Mouse (Mus musculus) T-helper 17 cell (primary cell): ENCODE data around the gene Plxna2.

ENCODE experiments used
- in situ Hi-C, 2 experiments: fragments of 300-600 bp; cut with MboI, MseI; formaldehyde crosslinking; loops; 1 replicate in 1 of 2; 2 replicates in 1 of 2; pipeline ENCODE4 v1.15.1; 2025; ENCODE audit warnings: high pct_unique_total_duplicates in 2 of 2

Plxna2 gene

GRCm38 (mm10) chr1:194814187-194814586 is 196.2 kb downstream of the Plxna2 start:
- in situ Hi-C loops: no loop called here

- in situ Hi-C loops: loop anchor here in 1 of 2 experiments (5.0 kb wide), 1 partner anchor 198 kb away; the partner anchor contains the start of gene Plxna2
These were observed 197.5 kb downstream of the Plxna2 start for GRCm38 (mm10) chr1:194815547-194815946.

GRCm38 (mm10) chr1:194816913-194817312 is 198.9 kb downstream of the Plxna2 start:
- in situ Hi-C loops: loop anchor here in 1 of 2 experiments (5.0 kb wide), 1 partner anchor 200 kb away; the partner anchor contains the start of gene Plxna2

- in situ Hi-C loops: no loop called here
These were observed 202.9 kb downstream of the Plxna2 start for GRCm38 (mm10) chr1:194820953-194821352.

- in situ Hi-C loops: no loop called here
These were observed 203.7 kb downstream of the Plxna2 start for GRCm38 (mm10) chr1:194821721-194822120.

- in situ Hi-C loops: no loop called here
These were observed 210.3 kb downstream of the Plxna2 start for GRCm38 (mm10) chr1:194828316-194828715.

- in situ Hi-C loops: no loop called here
These were observed 217.2 kb downstream of the Plxna2 start for GRCm38 (mm10) chr1:194835238-194835637.

GRCm38 (mm10) chr1:194836182-194836581 is 218.2 kb downstream of the Plxna2 start:
- in situ Hi-C loops: no loop called here

GRCm38 (mm10) chr1:194836671-194837070 is 218.7 kb downstream of the Plxna2 start:
- in situ Hi-C loops: no loop called here

GRCm38 (mm10) chr1:194839230-194839910 is 221.4 kb downstream of the Plxna2 start:
- in situ Hi-C loops: no loop called here

- in situ Hi-C loops: no loop called here
These were observed 225.0 kb downstream of the Plxna2 start for GRCm38 (mm10) chr1:194843020-194843419.

GRCm38 (mm10) chr1:194847014-194847413 is 229.0 kb downstream of the Plxna2 start:
- in situ Hi-C loops: no loop called here

- in situ Hi-C loops: no loop called here
These were observed 233.4 kb downstream of the Plxna2 start for GRCm38 (mm10) chr1:194851242-194852064.

- in situ Hi-C loops: no loop called here
These were observed 234.0 kb downstream of the Plxna2 start for GRCm38 (mm10) chr1:194852065-194852358.
